Mouse (Mus musculus) macrophage (primary cell): Measurements from ENCODE around the gene Madcam1. TPM values are rescaled to one million over a fixed set of nuclear protein-coding genes. Genes with fewer than 3 reads are reported as not detected.
A peak's percentile ranks its signal among the peaks of the same experiment; 100 is the strongest.

Experiments
- H3K27ac ChIP-seq: fragments of 350-480 bp; formaldehyde crosslinking; 2 replicates; pipeline ENCODE4 v1.9.0; 2021
- H3K36me3 ChIP-seq: fragments of 350-480 bp; formaldehyde crosslinking; 2 replicates; pipeline ENCODE4 v1.9.0; 2021; ENCODE audit errors: inconsistent target
- H3K4me3 ChIP-seq: fragments of 350-480 bp; formaldehyde crosslinking; 2 replicates; pipeline ENCODE4 v1.9.0; 2021; ENCODE audit errors: inconsistent target
- H3K79me2 ChIP-seq: fragments of 350-480 bp; formaldehyde crosslinking; 2 replicates; pipeline ENCODE4 v1.9.0; 2021; ENCODE audit errors: inconsistent target
- WGBS: methylation state at CpG from one replicate; pipeline ENCODE4 v1.1.7; 2026; ENCODE audit warnings: inconsistent platforms; ENCODE audit not compliant: missing documents; 5-methylcytosine and 5-hydroxymethylcytosine counted together
- polyA plus RNA-seq: library from polyadenylated mRNA; stranded (reverse); fragments of 250-400 nt; gene quantifications from 3 replicates; pipeline ENCODE4 v1.2.4, GENCODE M21; 2018; ENCODE audit warnings: inconsistent platforms

The Madcam1 gene
- polyA plus RNA-seq, 1 experiment from 2014 or later = not detected

- peaks cover 4% of the 10 kb centered on the region; the same call in 1 of the 2 replicates for H3K36me3 ChIP-seq
- no peak overlapping the region for H3K27ac ChIP-seq
- 97% methylated on average over 3 of the region's 3 CpGs for WGBS
- no peaks in the 10 kb centered on the region; the same call in 1 of the 2 replicates for H3K79me2 ChIP-seq
- H3K4me3 ChIP-seq = no peak overlapping the region
These were observed 8.7 kb downstream of the Madcam1 start for GRCm38 (mm10) chr10:79673054-79673453.

GRCm38 (mm10) chr10:79675346-79676035 lies 11.1 kb downstream of the Madcam1 start:
- no peak overlapping the region for H3K27ac ChIP-seq
- H3K79me2 ChIP-seq = no peaks in the 10 kb centered on the region; the same call in 1 of the 2 replicates
- WGBS = 97% methylated on average over 33 of the region's 44 CpGs
- H3K36me3 ChIP-seq = peaks cover 4% of the 10 kb centered on the region; the same call in 1 of the 2 replicates
- no peak overlapping the region for H3K4me3 ChIP-seq

GRCm38 (mm10) chr10:79680606-79681495 lies 16.5 kb downstream of the Madcam1 start:
- H3K36me3 ChIP-seq = peaks cover 17% of the 10 kb centered on the region
- peak overlapping the region; percentile 47 for H3K4me3 ChIP-seq
- H3K27ac ChIP-seq = peak overlapping the region; percentile 39
- 46% methylated on average over 11 of the region's 11 CpGs for WGBS
- peaks cover 36% of the 10 kb centered on the region for H3K79me2 ChIP-seq

- Histone ChIP-seq H3K36me3 (peaks cover 22% of the 10 kb centered on the region), H3K27ac (peak within 1 kb of the TSS; percentile 77), H3K79me2 (peaks cover 45% of the 10 kb centered on the region), H3K4me3 (peak within 1 kb of the TSS; percentile 99)
- WGBS = under 1% methylated on average over 79 of the region's 84 CpGs
These were observed 17.4 kb downstream of the Madcam1 start, which contains the start of gene Cdc34 for GRCm38 (mm10) chr10:79681591-79682245. Gene Cdc34, plus strand, starts transcription at chr10:79682195.

GRCm38 (mm10) chr10:79682551-79682915 lies 18.2 kb downstream of the Madcam1 start:
- Histone ChIP-seq H3K27ac (peak overlapping the region; percentile 77), H3K4me3 (peak overlapping the region; percentile 99), H3K79me2 (peaks cover 46% of the 10 kb centered on the region), H3K36me3 (peaks cover 31% of the 10 kb centered on the region)
- WGBS = under 1% methylated on average over 10 of the region's 10 CpGs

GRCm38 (mm10) chr10:79682916-79683582 lies 18.7 kb downstream of the Madcam1 start:
- Histone ChIP-seq H3K4me3 (peak overlapping the region; percentile 99), H3K36me3 (peaks cover 35% of the 10 kb centered on the region), H3K79me2 (peaks cover 46% of the 10 kb centered on the region), H3K27ac (peak overlapping the region; percentile 77)
- WGBS = 4% methylated on average over 10 of the region's 10 CpGs

GRCm38 (mm10) chr10:79683726-79684640 lies 19.6 kb downstream of the Madcam1 start:
- whole genome bisulfite sequencing = 77% methylated on average over 6 of the region's 6 CpGs
- Histone ChIP-seq H3K79me2 (peaks cover 46% of the 10 kb centered on the region), H3K36me3 (peaks cover 44% of the 10 kb centered on the region), H3K27ac (peak overlapping the region; percentile 77), H3K4me3 (peak overlapping the region; percentile 99)

- H3K79me2 ChIP-seq = peaks cover 46% of the 10 kb centered on the region
- peak overlapping the region; percentile 77; the same call in 1 of the 2 replicates for H3K27ac ChIP-seq
- peaks cover 44% of the 10 kb centered on the region for H3K36me3 ChIP-seq
- WGBS = 94% methylated on average over 25 of the region's 25 CpGs
- no peak overlapping the region for H3K4me3 ChIP-seq
These were observed 20.6 kb downstream of the Madcam1 start for GRCm38 (mm10) chr10:79684770-79685600.

- Histone ChIP-seq H3K79me2 (peaks cover 46% of the 10 kb centered on the region), H3K27ac (no peak overlapping the region), H3K36me3 (peaks cover 44% of the 10 kb centered on the region), H3K4me3 (no peak overlapping the region)
- 94% methylated on average over 2 of the region's 2 CpGs for WGBS
These were observed 21.9 kb downstream of the Madcam1 start for GRCm38 (mm10) chr10:79686219-79686618.

- Histone ChIP-seq H3K79me2 (peaks cover 46% of the 10 kb centered on the region), H3K27ac (no peak overlapping the region), H3K36me3 (peaks cover 44% of the 10 kb centered on the region), H3K4me3 (no peak overlapping the region)
- WGBS = 100% methylated on average over 1 of the region's 1 CpGs
These were observed 22.3 kb downstream of the Madcam1 start for GRCm38 (mm10) chr10:79686691-79687090.

GRCm38 (mm10) chr10:79687513-79687912 lies 23.2 kb downstream of the Madcam1 start:
- H3K36me3 ChIP-seq = peaks cover 44% of the 10 kb centered on the region
- WGBS = 99% methylated on average over 6 of the region's 6 CpGs
- peaks cover 43% of the 10 kb centered on the region for H3K79me2 ChIP-seq
- H3K27ac ChIP-seq = no peak overlapping the region
- no peak overlapping the region for H3K4me3 ChIP-seq

GRCm38 (mm10) chr10:79688720-79689119 lies 24.4 kb downstream of the Madcam1 start, which contains the start of gene Gzmm:
Gene Gzmm, plus strand, starts transcription at chr10:79689020.
- Histone ChIP-seq H3K27ac (no peak within 1 kb of the TSS), H3K36me3 (peaks cover 44% of the 10 kb centered on the region), H3K4me3 (no peak within 1 kb of the TSS), H3K79me2 (peaks cover 31% of the 10 kb centered on the region)
- WGBS = 90% methylated on average over 4 of the region's 4 CpGs
